Mouse (Mus musculus): ENCODE data around the gene Tsx.
"Not testable (repeated sequence)": the region's sequence is repeated elsewhere in the genome, so short reads cannot be mapped to it uniquely, and the experiment has no call there.

Tsx gene

DNA sequence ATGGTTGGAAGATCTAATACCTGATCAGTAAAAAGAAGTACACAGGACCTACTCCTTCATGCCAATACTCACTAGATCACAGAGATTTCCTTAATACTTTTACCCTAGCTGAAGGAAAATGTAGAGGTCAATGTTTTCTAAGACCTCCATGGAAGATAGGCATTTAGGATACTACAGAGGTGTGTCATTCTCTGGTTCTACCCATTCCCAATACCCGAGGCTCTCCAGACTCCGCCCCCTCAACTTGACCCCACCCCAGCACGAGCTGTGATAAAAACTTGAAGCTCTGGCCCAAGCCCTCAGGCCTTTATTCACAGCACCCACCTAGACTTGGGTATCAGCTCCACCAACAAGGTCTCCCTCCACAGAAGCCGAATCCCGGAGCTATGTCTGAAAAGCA, at the start of gene Tsx:
Gene Tsx (plus strand): TSS at position 301 of the 400 bp plus-strand sequence.
- DNase-seq: no peak

DNA sequence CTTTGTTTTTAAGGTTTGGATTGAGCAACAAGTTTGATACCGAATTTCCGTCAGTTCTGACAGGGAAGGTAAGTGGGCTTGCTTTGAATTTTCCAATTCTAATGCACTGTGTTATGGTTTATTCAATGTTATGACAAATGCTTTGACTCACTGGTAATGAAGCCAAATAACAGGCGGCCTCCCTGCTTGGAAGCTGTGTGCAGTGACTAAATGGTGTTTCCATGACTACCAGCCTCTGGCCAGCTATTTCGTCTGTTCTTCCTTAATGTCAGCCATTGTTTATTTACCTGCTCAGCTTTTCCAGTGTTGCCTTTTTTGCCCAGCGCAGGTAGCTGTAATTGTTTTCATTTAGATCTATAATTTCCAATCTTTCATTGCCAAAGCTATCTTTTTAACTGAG, 48.1 kb upstream of the Tsx start:
- DNase-seq: no peak

DNA sequence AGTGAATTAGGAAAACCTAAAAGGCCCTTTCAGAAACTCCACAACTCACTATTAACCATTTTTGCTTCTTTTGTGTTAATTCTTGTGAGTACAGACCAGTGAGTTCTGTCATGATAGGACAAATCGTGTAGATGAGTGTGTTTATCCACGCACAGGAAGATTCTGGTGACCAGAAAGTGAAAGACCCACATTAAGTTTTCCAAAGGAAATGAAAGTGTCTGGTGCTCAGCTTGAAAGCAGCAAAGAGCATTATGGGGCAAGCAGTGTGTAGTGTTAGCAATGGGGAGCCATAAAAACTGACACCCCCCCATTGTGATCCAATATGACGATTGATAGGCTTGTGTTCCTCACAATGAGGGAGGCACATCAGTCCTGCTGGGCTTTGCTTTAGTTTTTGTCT, 45.6 kb upstream of the Tsx start:
- DNase-seq: no peak

DNA sequence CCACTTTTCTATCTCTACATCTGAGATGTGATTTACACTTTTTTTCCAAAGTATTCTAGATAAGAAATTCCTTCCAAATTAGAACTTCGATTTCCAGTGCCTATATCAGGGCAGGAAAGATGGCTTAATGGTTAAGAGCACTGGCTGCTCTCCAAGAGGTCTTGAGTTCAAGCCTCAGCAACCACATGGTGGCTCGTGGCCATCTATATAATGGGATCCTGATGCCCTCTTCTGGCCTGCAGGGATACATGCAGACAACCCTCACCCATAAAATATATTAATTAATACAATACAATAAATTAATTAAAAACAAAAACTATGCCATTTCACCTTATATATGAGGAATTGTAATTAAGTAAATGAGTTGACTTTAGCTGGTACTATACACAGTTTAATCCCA, 43.0 kb upstream of the Tsx start:
- DNase-seq: no peak

DNA sequence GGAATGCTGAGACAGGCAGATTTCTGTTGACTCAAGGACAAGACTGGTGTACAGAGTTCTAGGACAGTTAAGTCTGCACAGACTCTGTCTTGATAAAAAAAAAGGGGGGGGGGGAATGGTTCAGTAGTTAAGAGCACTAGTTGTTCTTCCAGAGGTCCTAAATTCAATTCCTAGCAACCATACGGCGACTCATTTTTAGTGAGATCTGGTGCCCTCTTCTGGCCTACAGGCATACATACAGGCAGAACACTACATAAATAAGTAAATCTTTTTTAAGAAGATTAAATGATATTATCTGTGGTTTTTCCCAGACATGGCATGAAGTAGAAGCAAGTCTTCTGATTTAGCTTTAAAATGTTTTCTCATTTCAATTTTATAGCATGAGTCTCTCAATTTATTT, 42.6 kb upstream of the Tsx start:
- no peak for DNase-seq

DNA sequence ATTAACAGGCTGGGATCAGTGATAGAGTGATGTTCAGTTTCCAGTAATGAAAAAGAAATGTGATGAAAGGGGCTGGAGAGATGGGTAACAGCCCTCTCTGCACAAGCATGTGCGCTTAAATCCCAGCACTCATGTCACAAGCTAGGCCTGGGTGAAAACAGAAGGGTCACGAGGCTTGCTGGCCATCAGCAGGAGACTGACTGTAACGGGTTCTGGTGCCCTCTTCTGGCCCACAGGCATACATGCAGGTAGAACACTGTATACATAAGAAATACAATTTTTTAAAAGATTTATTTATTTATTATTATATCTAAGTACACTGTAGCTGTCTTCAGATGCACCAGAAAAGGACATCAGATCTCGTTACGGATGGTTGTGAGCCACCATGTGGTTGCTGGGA, 40.0 kb upstream of the Tsx start:
- no peak for DNase-seq

DNA sequence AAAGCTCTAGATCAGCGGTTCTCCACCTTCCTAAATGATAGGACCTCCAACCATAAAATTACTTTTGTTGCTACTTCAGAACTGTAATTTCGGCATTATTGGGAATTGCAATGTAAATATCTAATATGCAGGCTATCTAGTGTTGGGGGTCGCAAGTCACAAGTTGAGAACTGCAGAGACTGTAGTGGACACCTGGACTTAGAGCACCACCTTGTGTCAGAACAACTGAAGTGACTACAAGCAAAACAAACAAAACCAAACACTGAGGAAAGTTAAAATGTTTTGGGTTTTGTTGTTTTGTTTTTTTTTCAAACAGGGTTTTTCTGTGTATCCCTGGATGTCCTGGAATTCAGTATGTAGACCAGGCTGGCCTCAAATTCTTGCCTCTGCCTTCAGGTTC, 29.7 kb upstream of the Tsx start:
- DNase-seq: no peak

DNA sequence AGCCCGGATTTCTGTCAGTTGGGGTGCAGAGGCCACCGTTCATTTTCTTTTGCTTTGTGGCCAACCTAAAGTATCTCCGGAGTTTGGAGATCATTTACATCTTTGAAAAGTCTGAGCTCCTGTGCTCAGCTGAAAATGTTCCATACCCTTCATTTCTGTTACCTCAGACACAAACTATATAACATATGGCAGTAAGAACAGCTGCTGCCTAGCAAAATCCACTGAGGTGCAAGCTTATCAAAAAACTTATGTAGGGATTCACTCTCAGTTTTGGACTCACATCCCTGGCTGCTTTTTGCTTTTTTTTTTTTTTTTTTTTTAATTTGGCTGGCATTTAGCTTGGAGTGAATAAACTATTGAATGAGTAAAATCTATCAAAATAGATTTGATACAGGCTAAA, 26.1 kb upstream of the Tsx start:
- no peak for DNase-seq

DNA sequence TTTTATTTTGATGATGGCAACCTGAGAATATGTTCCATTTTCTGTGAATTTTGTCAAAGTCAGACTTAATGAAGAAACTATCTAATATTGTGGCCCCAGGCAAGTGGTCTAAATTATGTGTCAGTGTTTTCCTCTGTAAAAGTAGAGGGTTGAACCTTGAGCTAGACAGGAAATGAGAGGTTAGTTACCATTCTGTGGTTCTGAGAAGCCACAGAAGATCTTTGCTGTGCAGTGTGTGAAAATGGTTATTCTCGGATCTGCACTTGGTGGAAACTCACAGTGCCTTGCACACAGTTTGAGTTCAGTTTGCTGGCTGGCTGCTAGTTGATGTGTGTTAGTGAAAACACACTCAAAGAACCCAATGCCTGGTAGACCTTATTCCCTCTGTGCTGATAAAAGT, 20.4 kb upstream of the Tsx start:
- no peak for DNase-seq

DNA sequence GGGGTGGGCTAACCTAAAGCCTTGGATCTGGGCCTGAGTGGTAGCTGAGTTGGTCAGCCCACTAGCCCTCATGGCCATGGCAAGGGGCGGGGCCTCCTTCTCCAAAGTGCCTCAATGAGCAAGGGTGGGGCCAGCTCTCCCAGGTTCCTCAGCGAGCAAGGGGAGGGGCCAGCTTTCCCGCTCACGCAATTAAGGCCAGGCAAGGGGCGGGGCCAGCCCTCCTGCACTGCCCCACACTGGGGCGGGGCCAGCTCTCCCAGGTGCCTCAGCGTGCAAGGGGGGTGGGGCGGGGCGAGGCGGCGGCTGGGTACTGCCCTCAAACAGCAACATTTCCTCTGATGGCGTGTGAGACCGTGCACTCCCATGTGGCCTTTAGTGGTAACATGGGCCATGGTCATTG, 9.2 kb upstream of the Tsx start:
- DNase-seq: no peak

DNA sequence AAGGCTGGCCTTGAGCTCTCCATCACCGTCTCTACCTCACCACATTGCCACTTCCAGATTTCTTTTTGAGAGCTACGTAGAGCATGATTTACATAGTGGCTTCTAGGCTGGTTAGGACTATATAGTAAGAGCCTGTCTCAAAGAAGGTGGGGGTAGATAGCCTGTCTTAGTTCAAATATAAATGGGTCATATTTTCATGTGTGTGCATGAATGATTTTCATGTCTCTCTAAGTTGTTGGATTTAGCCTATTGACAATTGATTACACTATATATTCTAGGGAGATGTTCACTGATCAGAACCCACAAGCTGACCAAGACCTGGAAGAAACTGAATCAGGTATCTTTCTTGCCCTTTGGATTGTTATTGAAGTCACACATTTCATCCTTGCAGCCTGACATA, 7.4 kb downstream of the Tsx start, which contains the start of gene Gm26992:
Gene Gm26992 (plus strand): TSS at position 301 of the 400 bp plus-strand sequence.
- no peak for DNase-seq

DNA sequence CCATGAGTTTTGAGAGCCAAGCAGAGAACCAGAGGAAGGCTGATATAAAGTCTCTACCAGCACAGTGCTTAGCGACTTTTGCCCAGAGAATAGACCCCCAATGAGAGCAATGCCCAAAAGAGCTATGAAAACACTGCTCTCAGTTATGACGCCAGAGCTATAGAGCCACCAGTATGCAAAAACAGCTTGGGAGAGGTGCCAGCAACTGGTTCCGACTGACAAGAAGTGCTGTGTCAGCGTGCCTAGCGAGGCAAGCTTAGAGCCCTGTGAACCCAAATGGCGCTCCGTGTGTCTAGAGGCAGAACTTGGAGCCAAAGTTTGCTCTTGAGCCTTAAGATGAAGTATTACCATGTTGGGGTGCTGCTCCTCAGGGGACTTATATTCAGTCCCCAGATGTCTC, 13.4 kb downstream of the Tsx start:
- DNase-seq: no peak

DNA sequence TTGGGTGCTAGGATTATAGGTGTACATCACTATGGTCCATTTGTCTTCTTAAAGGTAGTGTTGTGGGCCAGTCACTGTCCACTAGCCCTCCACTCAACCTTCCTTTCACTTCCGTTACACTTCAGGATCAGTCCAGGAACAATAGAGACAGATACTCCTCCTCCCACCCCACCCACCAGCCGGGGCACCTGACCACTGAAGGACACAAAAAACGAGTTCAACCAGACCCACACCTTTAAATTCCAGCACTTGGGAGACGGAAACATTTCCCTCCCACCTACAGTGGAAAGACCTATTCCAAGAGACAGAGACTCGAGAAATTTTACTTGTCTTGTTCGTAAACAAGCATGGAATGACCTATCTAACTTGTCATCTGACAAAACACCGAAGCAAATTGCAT, 18.0 kb downstream of the Tsx start:
- no peak for DNase-seq

DNA sequence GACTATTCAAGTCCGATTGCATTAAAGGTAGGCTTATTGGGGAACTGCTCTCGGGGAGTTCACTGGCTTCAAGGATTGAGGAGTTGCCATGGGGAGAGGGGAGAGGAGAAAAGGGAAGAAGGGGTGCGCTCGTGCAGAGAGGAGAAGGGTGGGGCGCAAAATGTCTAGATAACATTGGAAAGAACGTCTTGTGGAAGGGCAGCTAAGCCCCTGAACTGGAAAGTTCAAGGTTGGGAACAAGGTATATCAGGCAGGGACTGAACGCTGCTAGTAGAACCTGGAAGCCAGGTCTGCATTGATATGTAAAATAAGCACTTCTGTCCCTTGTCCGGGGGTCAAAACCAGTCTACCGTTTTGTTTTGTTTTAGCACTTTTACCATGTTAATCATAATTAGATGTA, 23.8 kb downstream of the Tsx start:
- DNase-seq: no peak

DNA sequence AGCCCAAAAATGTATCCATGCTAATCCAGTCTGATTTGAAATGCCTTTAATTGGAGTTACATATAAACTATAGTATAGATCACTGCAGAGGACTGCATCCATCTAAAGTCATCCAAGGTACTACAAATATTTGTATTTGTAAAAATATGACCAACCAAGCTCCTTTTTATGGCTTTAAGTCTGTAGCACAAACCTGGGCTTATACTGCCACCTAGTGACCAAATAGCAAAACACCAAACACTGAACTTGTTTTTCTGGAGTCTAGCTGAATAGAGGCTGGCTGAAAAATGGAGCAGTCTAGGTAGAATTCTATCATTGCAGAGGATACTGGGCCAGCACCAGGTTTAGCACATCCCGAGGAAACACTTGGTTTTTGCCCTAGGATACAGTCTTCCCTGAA, 26.5 kb downstream of the Tsx start:
- no peak for DNase-seq

DNA sequence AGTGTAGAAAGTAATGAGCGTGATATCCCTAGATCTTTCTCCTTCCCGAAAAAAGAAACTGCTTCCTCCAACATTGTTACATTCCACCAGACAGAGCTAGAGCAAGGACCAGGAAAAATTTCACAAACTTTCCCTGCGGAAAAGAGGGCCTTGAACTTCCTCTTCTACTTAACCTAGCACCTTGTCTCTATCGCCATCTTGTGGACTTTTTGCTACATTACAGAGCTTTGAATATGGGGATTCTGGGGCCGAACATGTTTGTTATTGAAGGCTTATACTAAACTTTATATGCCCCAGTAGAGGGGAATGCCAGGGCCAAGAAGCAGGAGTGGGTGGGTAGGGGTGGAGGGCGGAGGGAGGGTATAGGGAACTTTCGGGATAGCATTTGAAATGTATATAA, 29.5 kb downstream of the Tsx start:
- no peak for DNase-seq

DNA sequence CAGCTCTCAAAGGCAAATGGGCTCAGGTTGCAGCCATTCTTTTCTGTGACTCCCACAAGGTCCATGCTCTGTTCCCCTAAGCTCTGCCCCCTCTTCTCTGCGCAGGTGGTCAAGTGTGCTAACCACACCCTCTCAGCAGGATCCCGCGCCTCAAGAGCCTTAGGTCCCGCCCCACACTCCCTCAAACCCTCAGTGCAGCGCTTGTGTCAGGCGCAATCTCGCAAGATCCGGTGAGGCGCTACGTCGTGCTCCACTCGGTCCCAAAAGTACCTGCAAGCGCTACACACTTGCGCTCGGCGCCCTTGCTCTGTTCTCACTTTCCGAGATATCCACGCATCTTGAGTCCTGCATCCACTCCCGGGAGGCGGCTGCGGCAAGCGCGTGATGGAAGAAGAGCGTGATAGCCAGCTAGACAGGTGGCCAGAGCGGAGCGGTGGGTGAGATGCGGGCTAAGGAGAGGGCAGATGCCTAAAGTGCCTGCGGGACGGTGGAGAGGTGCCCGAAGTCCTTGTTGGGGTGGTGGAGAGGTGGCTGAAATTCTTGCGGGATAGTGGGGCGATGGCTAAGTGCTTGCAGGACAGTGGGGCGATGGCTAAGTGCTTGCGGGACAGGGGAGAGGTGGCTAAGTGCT, 33.4 kb downstream of the Tsx start:
- peak; percentile 1 to 52 for DNase-seq

DNA sequence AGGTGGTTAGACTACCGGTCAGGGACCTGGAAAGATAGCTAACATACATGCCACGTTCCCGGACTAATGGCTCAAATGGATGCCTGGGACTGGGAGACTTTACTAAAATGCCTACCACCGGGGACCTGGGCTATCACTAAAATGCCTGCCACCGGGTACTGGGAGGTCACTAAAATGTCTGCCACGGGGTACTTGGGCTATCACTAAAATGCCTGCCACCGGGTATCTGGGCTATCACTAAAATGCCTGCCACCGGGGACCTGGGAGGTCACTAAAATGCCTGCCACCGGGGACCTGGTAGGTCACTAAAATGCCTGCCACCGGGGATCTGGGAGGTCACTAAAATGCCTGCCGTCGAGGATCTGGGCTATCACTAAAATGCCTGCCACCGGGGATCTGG, 34.2 kb downstream of the Tsx start:
- not testable (repeated sequence) for DNase-seq

DNA sequence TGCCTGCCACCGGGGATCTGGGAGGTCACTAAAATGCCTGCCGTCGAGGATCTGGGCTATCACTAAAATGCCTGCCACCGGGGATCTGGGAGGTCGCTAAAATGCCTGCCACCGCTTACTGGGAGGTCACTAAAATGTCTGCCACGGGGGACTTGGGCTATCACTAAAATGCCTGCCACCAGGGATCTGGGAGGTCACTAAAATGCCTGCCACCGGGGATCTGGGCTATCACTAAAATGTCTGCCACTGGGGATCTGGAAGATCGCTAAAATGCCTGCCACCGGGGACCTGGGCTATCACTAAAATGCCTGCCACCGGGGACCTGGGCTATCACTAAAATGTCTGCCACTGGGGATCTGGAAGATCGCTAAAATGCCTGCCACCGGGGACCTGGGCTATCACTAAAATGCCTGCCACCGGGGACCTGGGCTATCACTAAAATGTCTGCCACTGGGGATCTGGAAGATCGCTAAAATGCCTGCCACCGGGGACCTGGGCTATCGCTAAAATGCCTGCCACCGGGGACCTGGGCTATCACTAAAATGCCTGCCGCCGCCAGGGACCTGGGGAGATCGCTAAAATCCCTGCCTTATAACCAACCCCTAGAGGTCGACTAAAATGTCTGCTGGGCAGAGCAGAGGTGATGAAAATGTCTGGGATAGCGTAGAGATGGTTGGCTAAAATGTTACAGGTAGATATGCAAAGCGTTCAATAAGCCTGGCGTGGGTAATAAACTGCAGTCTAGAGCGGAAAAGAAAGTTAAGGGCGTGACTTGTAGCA, 34.9 kb downstream of the Tsx start:
- DNase-seq: not testable (repeated sequence)

DNA sequence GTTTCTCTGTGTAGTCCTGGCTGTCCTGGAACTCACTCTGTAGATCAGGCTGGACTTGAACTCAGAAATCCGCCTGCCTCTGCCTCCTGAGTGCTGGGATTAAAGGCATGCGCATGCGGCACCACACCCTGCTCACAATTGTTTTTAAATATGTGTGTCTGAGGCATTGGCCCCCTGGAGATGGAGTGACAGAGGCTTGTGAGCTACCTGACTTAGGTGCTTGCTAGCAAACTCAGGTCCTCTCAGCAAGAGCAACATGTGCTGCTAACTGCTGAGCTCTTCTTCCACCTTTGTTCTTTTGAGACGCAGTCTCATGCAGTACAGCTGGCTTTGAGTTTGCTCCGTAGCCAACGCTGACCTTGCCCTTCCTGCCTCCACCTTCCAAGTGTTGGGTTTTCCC, 38.5 kb downstream of the Tsx start:
- no peak for DNase-seq

DNA sequence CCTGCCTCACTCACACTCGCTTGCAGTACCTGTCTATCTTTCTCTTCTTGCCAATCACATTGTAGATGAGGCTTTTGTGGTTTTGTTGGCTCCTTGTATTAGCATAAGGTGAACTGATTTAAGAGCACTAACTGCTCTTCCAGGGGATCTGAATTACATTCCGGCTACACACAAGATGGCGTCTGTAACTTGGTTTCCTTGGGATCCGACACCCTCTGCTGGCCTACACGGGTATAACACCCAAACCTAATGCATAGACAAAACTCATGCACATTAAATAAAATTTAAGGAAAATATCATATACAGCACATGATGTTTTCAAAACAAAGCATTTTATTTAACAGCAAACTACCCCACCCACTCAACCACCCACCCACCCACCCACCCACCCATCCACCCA, 45.8 kb downstream of the Tsx start:
- no peak for DNase-seq

DNA sequence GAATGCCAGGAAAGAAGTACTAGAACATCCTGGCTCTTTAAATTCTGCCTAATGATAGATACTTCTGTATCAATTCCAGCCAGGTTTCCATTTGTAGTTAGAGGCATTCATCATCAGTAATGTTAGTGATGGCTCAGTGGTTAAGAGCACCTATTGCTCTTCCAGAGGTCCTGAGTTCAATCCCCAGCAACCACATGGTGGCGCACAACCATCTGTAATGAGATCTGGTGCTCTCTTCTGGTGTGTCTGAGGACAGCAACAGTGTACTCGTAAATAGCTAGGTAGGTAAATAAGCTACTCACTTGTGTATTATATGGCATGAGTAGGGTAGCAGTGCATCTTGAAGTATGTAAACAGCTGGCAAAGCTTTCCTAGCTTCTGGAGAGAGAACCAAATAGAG, 54.7 kb downstream of the Tsx start:
- DNase-seq: no peak

DNA sequence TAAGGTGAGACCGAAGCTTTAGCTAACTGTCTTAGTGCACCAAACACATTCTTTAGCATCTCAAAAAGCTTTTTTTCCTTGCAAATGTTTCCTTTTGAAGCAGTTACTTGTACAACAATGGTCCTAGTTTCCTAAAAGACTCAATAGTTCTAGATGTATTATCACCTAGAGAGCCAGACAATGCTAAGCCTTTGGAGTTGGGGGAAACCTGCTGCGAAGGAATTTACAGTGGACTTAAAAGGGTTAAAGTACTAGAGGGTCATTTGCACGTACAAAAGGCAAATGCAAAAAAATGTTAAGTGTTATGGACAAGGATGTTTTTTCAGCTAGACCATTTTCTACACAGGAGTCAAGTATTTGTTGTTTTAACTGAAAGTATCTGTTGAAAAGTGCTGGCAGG, 58.1 kb downstream of the Tsx start:
- no peak for DNase-seq
